Mouse (Mus musculus): ENCODE data around the gene Nim1k.
"Not testable (repeated sequence)": the region's sequence is repeated elsewhere in the genome, so short reads cannot be mapped to it uniquely, and the experiment has no call there.

Gene Nim1k

GRCm38 (mm10) chr13:119727608-119728387, 27.9 kb downstream of the Nim1k start:
- no peak for DNase-seq

DNA sequence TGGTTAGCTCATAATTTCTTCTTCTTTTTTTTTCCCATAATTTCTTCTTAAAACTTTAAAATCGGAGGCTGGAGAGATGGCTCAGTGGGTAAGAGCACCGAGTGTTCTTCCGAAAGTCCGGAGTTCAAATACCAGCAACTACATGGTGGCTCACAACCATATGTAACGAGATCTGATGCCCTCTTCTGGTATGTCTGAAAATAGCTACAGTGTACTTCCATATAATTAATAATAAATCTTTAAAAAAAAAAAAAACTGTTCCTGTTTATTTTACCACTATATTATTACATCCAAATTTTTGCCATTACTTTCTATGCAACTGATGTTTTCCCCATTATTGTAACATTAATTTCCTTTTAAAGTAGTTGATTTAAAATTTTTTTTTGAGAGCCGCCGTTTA, 31.1 kb downstream of the Nim1k start:
- DNase-seq = no peak

- DNase-seq = no peak
Observed at GRCm38 (mm10) chr13:119723368-119723767, 32.3 kb downstream of the Nim1k start.

- DNase-seq = no peak
Observed at GRCm38 (mm10) chr13:119722447-119722846, 33.2 kb downstream of the Nim1k start.

GRCm38 (mm10) chr13:119716105-119716504, 39.6 kb downstream of the Nim1k start:
- no peak for DNase-seq

- no peak for DNase-seq
Observed at GRCm38 (mm10) chr13:119713821-119714220, 41.9 kb downstream of the Nim1k start.

DNA sequence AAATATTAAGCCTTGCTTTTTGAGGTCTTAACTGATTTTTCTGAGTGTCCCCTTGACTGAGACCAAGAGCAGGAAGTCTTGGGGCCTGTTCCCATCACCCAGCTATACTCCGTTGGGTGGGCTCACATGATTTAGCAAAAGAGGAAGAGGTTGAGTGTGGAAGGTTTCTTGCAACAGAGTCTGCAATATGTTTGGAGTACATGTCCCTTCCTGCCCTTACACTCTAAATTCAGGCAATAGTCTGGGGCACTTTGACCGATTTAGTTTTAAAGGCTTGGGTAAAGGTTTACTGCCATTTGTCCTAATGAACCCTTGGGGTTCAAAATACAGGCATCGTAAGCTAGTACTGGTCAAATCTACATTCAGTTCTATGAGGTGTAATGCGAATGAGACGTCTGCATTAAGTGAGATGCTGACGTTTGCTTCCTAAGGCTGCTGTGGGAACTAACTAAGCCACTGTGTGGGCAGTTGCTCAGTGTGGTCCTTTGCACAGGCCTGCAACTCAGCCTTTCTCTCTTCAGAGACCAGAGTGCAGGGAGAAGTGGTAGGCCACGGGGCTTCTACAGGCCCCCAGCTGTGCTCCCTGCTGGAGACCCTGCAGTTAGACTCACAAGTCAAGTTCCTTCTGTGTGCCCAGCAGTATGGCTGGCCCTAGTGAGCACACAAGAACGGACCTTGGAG, 42.4 kb downstream of the Nim1k start:
- DNase-seq = no peak

- DNase-seq = no peak
Observed at GRCm38 (mm10) chr13:119712463-119712862, 43.2 kb downstream of the Nim1k start.

DNA sequence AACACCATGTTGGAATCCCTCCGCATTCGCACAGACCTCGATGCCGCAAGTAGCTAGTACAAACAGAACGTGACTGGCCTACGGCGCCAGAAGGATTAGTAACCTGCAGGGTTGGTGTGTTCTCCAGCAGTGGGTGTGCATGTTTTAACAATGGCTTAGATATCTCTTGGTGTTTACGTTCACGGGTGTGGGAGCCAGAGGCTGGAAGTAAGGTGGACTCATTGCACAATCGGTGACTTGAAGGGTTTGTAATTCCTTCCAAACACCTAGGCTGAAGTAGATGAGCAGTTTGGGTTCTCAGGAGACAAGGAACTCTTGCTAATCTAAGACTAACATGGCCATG, 45.4 kb downstream of the Nim1k start:
- DNase-seq = no peak

- DNase-seq = no peak
Observed at GRCm38 (mm10) chr13:119709388-119710267, 46.1 kb downstream of the Nim1k start.

DNA sequence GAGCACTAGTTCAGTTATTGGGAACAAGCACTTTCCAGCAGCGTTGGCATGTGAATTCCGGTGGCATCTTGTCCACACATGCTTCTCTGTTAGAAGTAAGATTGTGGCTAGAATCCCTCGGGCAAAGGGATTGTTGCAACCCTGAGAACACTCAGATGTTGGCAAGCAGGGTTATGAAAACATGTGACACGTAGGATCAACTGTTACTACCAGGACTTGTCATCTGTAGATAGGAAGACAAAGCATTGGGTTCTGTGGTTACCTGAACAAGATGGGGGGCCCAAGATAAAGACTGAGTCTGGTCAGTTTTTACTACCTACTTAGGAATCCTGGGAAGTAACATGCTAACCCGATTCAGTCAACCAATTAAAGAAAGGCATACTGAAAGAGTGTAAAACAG, 46.7 kb downstream of the Nim1k start:
- no peak for DNase-seq

DNA sequence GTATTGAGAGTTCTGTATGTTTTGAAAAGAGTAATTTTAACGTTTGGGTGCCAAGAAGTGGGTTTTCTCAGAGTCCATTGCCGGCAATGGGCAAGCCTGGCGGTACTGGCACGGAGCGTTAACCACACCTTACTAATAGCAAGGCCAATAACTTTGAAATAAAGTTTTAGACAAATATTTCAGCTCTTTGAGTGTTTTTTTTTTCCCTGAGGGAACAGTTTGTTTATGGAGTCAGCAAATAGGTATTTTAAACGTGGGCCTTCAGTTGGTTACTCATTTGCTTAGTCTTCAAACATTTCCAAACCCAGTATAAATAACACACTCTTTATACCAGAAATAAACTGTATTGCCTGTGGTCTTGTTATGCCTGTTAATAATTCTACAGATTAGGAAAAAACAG, 47.8 kb downstream of the Nim1k start:
- DNase-seq = no peak

GRCm38 (mm10) chr13:119706953-119707352, 48.7 kb downstream of the Nim1k start:
- DNase-seq = no peak

DNA sequence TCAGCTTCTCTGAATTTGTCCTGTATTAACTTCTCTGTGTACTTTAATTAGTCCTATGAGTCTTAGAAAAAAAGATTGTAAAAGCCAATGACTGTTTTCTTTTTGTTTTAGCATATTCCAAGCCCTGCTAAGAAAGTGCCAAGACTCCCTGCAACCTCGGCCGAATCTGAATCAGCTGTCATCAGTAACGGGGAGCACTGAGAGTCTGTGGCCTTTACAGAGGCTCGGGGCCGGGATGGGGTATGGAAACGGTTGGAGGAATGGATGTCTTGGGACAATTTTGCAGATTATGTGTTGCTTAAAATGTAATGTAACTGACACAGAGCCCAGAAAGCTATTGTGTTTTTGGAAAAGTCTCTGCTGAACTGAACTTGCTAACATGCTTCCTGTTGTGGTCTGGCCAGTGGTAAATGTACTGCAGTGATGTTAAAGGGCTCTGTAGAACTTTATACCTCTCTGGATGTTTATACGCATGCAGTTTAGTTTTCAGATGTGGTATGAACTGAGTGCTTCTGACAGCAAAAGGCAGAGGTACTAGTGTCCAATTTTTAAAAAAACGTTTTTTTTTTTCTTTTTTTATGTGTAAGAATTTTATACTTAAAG, 49.3 kb downstream of the Nim1k start:
- not testable (repeated sequence) for DNase-seq

DNA sequence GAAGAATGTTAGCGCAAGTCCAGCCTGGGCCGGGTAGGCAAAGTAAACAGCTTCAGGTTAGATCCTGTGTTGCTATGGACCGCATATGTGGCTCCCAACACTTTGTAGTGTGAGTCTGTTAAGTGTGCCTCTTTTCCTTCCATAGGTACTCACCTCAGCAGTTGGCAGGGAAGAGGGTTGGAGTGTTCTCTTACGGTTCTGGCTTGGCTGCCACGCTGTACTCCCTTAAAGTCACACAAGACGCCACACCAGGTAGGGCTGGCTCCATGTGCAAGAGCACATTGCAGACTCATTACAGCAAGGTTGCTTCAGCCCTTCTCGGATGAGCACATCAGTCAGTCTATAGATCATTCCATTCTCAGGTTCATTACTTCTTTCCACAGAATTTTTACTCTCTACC, 51.4 kb downstream of the Nim1k start:
- no peak for DNase-seq

DNA sequence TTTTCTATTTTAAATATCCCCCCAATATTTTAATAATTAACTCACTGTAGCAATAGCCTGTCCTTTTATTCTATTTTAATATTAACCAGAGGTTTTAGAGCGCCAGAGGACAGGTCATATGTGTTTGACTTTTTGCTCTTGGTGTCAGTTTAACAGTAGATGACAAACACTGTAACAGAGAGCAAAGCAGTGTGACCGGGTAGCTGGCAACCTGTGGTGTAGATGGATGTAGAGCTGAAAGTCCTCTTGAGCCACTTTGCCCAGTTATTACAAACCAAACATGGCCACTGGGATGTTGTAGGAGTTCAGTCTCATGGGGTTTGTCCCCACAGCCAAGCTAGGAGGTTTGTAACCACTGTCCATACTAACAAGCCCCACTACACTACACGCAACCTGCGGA, 57.2 kb downstream of the Nim1k start:
- no peak for DNase-seq

- DNase-seq = no peak
Observed at GRCm38 (mm10) chr13:119696496-119696895, 59.2 kb downstream of the Nim1k start.

DNA sequence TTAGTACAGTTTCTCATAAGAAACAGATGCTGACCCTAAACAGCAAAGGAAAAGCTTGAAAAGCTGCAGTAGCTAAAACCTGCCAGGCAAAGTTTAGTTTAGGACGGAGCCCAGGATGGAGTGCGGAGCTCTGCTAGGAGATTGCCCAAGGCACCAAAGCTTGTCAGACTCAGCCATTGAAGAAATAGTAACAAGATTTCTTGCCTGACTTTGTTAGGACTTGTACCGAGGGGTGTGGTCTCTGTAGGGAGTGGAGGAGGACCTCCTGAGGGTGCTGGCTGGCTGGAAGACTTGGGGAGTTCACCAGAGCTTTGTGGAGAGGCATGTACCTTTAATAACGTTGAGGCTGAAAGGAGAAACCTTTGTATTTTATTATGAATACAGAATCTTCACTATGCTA, 60.0 kb downstream of the Nim1k start:
- no peak for DNase-seq

- not testable (repeated sequence) for DNase-seq
Observed at GRCm38 (mm10) chr13:119691958-119692357, 63.7 kb downstream of the Nim1k start.

DNA sequence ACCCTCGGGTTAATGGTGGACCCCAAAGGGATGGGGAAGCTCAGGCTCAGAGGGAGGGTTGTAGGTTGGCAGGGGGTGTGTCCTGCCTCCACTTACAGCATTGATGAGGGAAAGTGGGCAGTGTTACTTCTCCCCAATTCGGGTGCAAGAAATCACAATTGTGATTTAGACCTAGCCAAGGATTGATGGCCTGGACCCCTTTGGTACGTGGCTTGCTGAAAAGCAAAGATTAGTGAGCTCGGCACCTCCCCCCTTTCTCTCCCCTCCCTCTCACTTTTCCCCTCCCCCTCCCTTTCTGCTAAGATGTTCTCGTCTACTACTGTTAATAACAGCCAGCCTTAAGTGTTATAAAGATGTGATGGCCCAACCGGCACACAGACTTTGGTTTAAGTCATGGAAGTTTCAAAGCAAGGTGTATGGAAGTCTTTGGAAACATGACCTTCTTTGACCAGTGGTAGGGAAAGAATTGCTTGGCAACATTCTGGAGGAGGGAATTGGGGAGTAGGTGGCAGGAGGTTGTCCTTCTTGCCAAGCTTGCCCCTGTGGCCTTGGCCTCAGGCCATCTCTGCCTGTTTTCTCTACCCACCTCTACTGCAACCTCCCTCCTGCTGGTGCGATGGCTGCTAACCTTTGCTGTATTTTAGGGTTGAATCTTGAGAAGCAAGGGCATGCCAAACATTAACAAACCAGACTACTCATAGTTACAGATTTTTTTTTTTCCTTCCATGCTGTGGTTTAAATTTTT, 64.6 kb downstream of the Nim1k start:
- peak; percentile 43 to 65 for DNase-seq

GRCm38 (mm10) chr13:119690039-119690728, 65.5 kb downstream of the Nim1k start, which contains the start of gene Hmgcs1:
Gene Hmgcs1, plus strand, starts transcription at chr13:119690379.
- peak; percentile 100 for DNase-seq

GRCm38 (mm10) chr13:119689709-119690038, 66.0 kb downstream of the Nim1k start:
- DNase-seq = no peak
